Mouse (Mus musculus) brain, embryonic 14.5 days (tissue): ENCODE measurements at regions not wholly inside any gene's neighbourhood (a gene's known extent, or its start where the extent isn't known, plus 50 kb on each side); places are given as distances from the start of the nearest gene placed in this dataset.

ENCODE experiments used
- CTCF ChIP-seq: fragments of 200-500 bp; IDR thresholded peaks from 2 replicates; pipeline ENCODE4 v1.5.1; 2012; ENCODE audit warnings: inconsistent platforms, mild to moderate bottlenecking, moderate library complexity, borderline replicate concordance; ENCODE audit not compliant: insufficient read depth, insufficient read length; ENCODE audit errors: extremely low read depth
- POLR2A ChIP-seq: fragments of 200-500 bp; IDR thresholded peaks from 2 replicates; pipeline ENCODE4 v1.6.1; 2012; ENCODE audit warnings: mild to moderate bottlenecking, inconsistent platforms, borderline replicate concordance; ENCODE audit not compliant: poor library complexity, insufficient read depth, insufficient read length, severe bottlenecking; ENCODE audit errors: extremely low read depth

DNA sequence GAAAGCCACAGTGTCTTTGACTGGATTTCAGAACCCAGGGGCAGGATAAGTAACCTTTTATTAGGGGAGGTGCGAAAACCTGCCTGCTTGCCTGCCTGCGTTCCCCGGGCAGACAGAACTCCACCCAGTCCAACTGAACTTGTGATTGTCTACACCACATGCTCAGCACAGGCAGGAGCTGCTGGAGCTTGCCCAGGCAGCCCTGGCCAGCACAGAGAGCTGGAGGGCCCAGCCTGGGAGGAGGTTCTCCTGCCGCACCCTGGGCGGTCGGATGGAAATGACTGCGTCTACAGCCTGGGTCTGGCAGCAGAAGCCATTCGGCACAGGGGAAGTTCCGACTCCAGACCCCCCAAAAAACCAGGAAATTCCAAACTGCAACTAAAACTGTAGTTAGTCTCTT lies 336.6 kb downstream of the Gm826 start:
- TF ChIP-seq POLR2A, result no peak
- TF ChIP-seq CTCF, result no peak
